Mouse (Mus musculus): Measurements from ENCODE around the gene Elk3.
A peak's percentile ranks its signal among the peaks of the same experiment; 100 is the strongest.

Elk3 gene

GRCm38 (mm10) chr10:93297774-93298173 is 13.2 kb downstream of the Elk3 start:
- DNase-seq (ENCODE audit: low read depth in 1 of 2, low spot score in 2 of 2): no peak

GRCm38 (mm10) chr10:93294547-93295219 is 16.3 kb downstream of the Elk3 start:
- no peak for DNase-seq (ENCODE audit: low read depth in 1 of 2, low spot score in 2 of 2)

GRCm38 (mm10) chr10:93293621-93294020 is 17.3 kb downstream of the Elk3 start:
- no peak for DNase-seq (ENCODE audit: low read depth in 1 of 2, low spot score in 2 of 2)

- peak in 1 of 2 experiments; percentile 47 for DNase-seq (ENCODE audit: low read depth in 1 of 2, low spot score in 2 of 2)
Observed at GRCm38 (mm10) chr10:93291843-93292242, 19.1 kb downstream of the Elk3 start.

GRCm38 (mm10) chr10:93291352-93291751 is 19.6 kb downstream of the Elk3 start:
- DNase-seq (ENCODE audit: low read depth in 1 of 2, low spot score in 2 of 2): no peak

GRCm38 (mm10) chr10:93289404-93289803 is 21.5 kb downstream of the Elk3 start:
- DNase-seq (ENCODE audit: low read depth in 1 of 2, low spot score in 2 of 2): no peak

GRCm38 (mm10) chr10:93288336-93288735 is 22.6 kb downstream of the Elk3 start:
- DNase-seq (ENCODE audit: low read depth in 1 of 2, low spot score in 2 of 2): no peak

- DNase-seq (ENCODE audit: low read depth in 1 of 2, low spot score in 2 of 2): no peak
Observed at GRCm38 (mm10) chr10:93287551-93288145, 23.3 kb downstream of the Elk3 start.

- DNase-seq (ENCODE audit: low read depth in 1 of 2, low spot score in 2 of 2): no peak
Observed at GRCm38 (mm10) chr10:93285489-93285888, 25.4 kb downstream of the Elk3 start.

- no peak for DNase-seq (ENCODE audit: low read depth in 1 of 2, low spot score in 2 of 2)
Observed at GRCm38 (mm10) chr10:93283258-93283657, 27.7 kb downstream of the Elk3 start.

GRCm38 (mm10) chr10:93282526-93282964 is 28.4 kb downstream of the Elk3 start:
- no peak for DNase-seq (ENCODE audit: low read depth in 1 of 2, low spot score in 2 of 2)

- no peak for DNase-seq (ENCODE audit: low read depth in 1 of 2, low spot score in 2 of 2)
Observed at GRCm38 (mm10) chr10:93281092-93281491, 29.8 kb downstream of the Elk3 start.

- DNase-seq (ENCODE audit: low read depth in 1 of 2, low spot score in 2 of 2): no peak
Observed at GRCm38 (mm10) chr10:93280586-93280985, 30.3 kb downstream of the Elk3 start.

- no peak for DNase-seq (ENCODE audit: low read depth in 1 of 2, low spot score in 2 of 2)
Observed at GRCm38 (mm10) chr10:93279062-93279461, 31.9 kb downstream of the Elk3 start.

- DNase-seq (ENCODE audit: low read depth in 1 of 2, low spot score in 2 of 2): no peak
Observed at GRCm38 (mm10) chr10:93278361-93278760, 32.6 kb downstream of the Elk3 start.

GRCm38 (mm10) chr10:93276857-93277256 is 34.1 kb downstream of the Elk3 start:
- no peak for DNase-seq (ENCODE audit: low read depth in 1 of 2, low spot score in 2 of 2)

GRCm38 (mm10) chr10:93276349-93276763 is 34.6 kb downstream of the Elk3 start:
- no peak for DNase-seq (ENCODE audit: low read depth in 1 of 2, low spot score in 2 of 2)

GRCm38 (mm10) chr10:93275212-93276136 is 35.5 kb downstream of the Elk3 start:
- DNase-seq (ENCODE audit: low read depth in 1 of 2, low spot score in 2 of 2): no peak

- DNase-seq (ENCODE audit: low read depth in 1 of 2, low spot score in 2 of 2): no peak
Observed at GRCm38 (mm10) chr10:93274277-93274696, 36.6 kb downstream of the Elk3 start.

GRCm38 (mm10) chr10:93272986-93273982 is 37.7 kb downstream of the Elk3 start:
- DNase-seq (ENCODE audit: low read depth in 1 of 2, low spot score in 2 of 2): no peak
